Comparison of ENCODE assay signal across 8 mouse cellular contexts in the genomic region with DNA sequence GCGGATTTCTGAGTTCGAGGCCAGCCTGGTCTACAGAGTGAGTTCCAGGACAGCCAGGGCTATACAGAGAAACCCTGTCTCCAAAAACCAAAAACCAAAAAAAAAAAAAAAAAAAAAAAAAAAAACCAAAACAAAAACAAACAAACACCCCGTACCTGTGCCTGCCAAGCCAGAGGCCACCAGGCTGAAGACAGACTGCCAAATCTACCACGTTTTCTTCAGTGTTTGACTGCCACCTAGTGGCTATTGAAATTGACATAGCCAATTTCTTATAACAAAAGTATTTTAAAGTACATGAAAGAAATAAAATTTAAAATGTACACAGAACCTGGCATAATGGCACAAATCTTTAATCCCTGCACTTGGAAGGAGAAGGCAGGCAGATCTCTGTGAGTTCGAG. TPM values are rescaled to one million over a fixed set of nuclear protein-coding genes. Genes with fewer than 3 reads are reported as not detected.
DNase-seq lines count a peak whose midpoint lies in the region; ATAC-seq and TF ChIP-seq lines count a peak whose summit lies in the region.
"Not testable (repeated sequence)": the region's sequence is repeated elsewhere in the genome, so short reads cannot be mapped to it uniquely, and the experiment has no call there.

No protein-coding gene starts in this region.

- DNase-seq in MN1 (ENCODE audit: low spot score) = peak; percentile 77
- peak; percentile 44 for DNase-seq in c-Kit-positive CD71-positive TER-119-positive erythroid progenitor cells, embryonic 14.5 days (ENCODE audit: low spot score)
- DNase-seq in embryonic facial prominence, embryonic 11.5 days (ENCODE audit: low spot score) = peak; percentile 88
- DNase-seq in heart, postnatal 0 days (ENCODE audit: low spot score) = peak; percentile 73
- DNase-seq in large intestine, adult 2 months (ENCODE audit: low read depth, low spot score) = peak; percentile 35
- peak; percentile 71 for DNase-seq in lung, postnatal 10 days
- peak; percentile 51 for DNase-seq in retina, postnatal 7 days (ENCODE audit: low read depth, low spot score)
- peak; percentile 45 for DNase-seq in urinary bladder, postnatal 14 days (ENCODE audit: low spot score)

- not testable (repeated sequence) for H3K4me3 ChIP-seq in embryonic facial prominence, embryonic 11.5 days (ENCODE audit: low read depth, low read length); heart, postnatal 0 days (ENCODE audit: low read depth, low read length)

- 34% methylated on average over 4 of the region's 5 CpGs for WGBS in embryonic facial prominence, embryonic 11.5 days
- WGBS in heart, postnatal 0 days = 28% methylated on average over 4 of the region's 5 CpGs
- WGBS in large intestine, adult 2 months = 41% methylated on average over 5 of the region's 5 CpGs

- peak; percentile 60 for TF ChIP-seq CTCF in heart, postnatal 0 days (IDR thresholded peaks at IDR 0.05; ENCODE audit: low read depth)

- not testable (repeated sequence) for H3K4me2 ChIP-seq in embryonic facial prominence, embryonic 11.5 days (ENCODE audit: low read depth, low read length); heart, postnatal 0 days (ENCODE audit: low read depth, low read length)

- H3K9ac ChIP-seq in embryonic facial prominence, embryonic 11.5 days (replicated peaks; ENCODE audit: low read length); heart, postnatal 0 days (replicated peaks; ENCODE audit: low read depth, low read length): not testable (repeated sequence)

- not testable (repeated sequence) for ATAC-seq in embryonic facial prominence, embryonic 11.5 days (replicated peaks; ENCODE audit: insufficient number of reproducible peaks, low FRiP score, low TSS enrichment, low read depth); heart, postnatal 0 days (ENCODE audit: insufficient read depth, low read depth)

- H3K4me1 ChIP-seq in embryonic facial prominence, embryonic 11.5 days (ENCODE audit: control insufficient read depth, insufficient read depth, low read length); heart, postnatal 0 days (ENCODE audit: control insufficient read depth, insufficient read depth): not testable (repeated sequence)

- TF ChIP-seq EP300 in heart, postnatal 0 days (IDR thresholded peaks at IDR 0.05; ENCODE audit: low read depth) = not testable (repeated sequence)

- not testable (repeated sequence) for H3K36me3 ChIP-seq in embryonic facial prominence, embryonic 11.5 days (replicated peaks; ENCODE audit: control insufficient read depth, insufficient read depth, low read depth, low read length); heart, postnatal 0 days (replicated peaks; ENCODE audit: control insufficient read depth, insufficient read depth, low read length)

- H3K27ac ChIP-seq in embryonic facial prominence, embryonic 11.5 days (replicated peaks; ENCODE audit: low read depth, low read length); heart, postnatal 0 days (ENCODE audit: low read depth): not testable (repeated sequence)

- not testable (repeated sequence) for H3K27me3 ChIP-seq in embryonic facial prominence, embryonic 11.5 days (ENCODE audit: control insufficient read depth, insufficient read depth, low read length); heart, postnatal 0 days (ENCODE audit: control insufficient read depth, insufficient read depth, low read length)

- H3K9me3 ChIP-seq in embryonic facial prominence, embryonic 11.5 days (replicated peaks; ENCODE audit: control insufficient read depth, low read length); heart, postnatal 0 days (replicated peaks; ENCODE audit: control insufficient read depth, low read length): not testable (repeated sequence)

RNA-seq across cellular contexts. Expression of gene Ulk4, which starts 36.8 kb away (rescaled TPM):
- 193 and 213 TPM in 2 replicates for polyA plus RNA-seq in embryonic facial prominence, embryonic 11.5 days (2014; fragmentation: Nextera tagmentation; extraction: Ambion mirVana)
- total RNA-seq in heart, postnatal 0 days (2014; rRNA removed; ENCODE audit: low replicate concordance) = 1.3 and 1.5 TPM in 2 replicates
- 64.3 and 66.7 TPM in 2 replicates for polyA plus RNA-seq in heart, postnatal 0 days (2015; fragmentation: Nextera tagmentation; extraction: Ambion mirVana)
- polyA plus RNA-seq in large intestine, adult 2 months (2012; rRNA removed) = 0.43 and 1.2 TPM in 2 replicates

RNA-seq across cellular contexts. Expression of gene Trak1, which starts 57.1 kb away (rescaled TPM):
- 8.8 and 10.1 TPM in 2 replicates for polyA plus RNA-seq in embryonic facial prominence, embryonic 11.5 days (2014; fragmentation: Nextera tagmentation; extraction: Ambion mirVana)
- 113 and 120 TPM in 2 replicates for total RNA-seq in heart, postnatal 0 days (2014; rRNA removed; ENCODE audit: low replicate concordance)
- polyA plus RNA-seq in heart, postnatal 0 days (2015; fragmentation: Nextera tagmentation; extraction: Ambion mirVana) = 53.5 and 59.3 TPM in 2 replicates
- 45.8 and 80.6 TPM in 2 replicates for polyA plus RNA-seq in large intestine, adult 2 months (2012; rRNA removed)

Comparison
In these comparisons a context has a peak if more than half of its experiments do, and no peak if none do; other contexts are left out.
1. DNase-seq: peak in every context shown above with its lines; median percentile 88 in embryonic facial prominence, embryonic 11.5 days; 77 in MN1; 73 in heart, postnatal 0 days; 71 in lung, postnatal 10 days; 51 in retina, postnatal 7 days; 45 in urinary bladder, postnatal 14 days; 44 in c-Kit-positive CD71-positive TER-119-positive erythroid progenitor cells, embryonic 14.5 days; 35 in large intestine, adult 2 months.
2. RNA of gene Ulk4, which starts 36.8 kb away (polyA plus RNA-seq): 193 to 213 TPM in embryonic facial prominence, embryonic 11.5 days and 64.3 to 66.7 TPM in heart, postnatal 0 days; 0.43 to 1.2 TPM in large intestine, adult 2 months; every median in the first group is over 10 times any median in the second.